Mouse (Mus musculus): ENCODE results near the gene Renbp.
A peak's percentile ranks its signal among the peaks of the same experiment; 100 is the strongest.

Gene Renbp

GRCm38 (mm10) chrX:73921285-73921822 is 9.3 kb downstream of the Renbp start:
- no peak for DNase-seq (ENCODE audit: low read depth)

GRCm38 (mm10) chrX:73918631-73919030 is 12.0 kb downstream of the Renbp start:
- DNase-seq (ENCODE audit: low read depth), result peak; percentile 57

- no peak for DNase-seq (ENCODE audit: low read depth)
These were observed 13.7 kb downstream of the Renbp start for GRCm38 (mm10) chrX:73916945-73917344.

- peak; percentile 97 for DNase-seq (ENCODE audit: low read depth)
These were observed 15.6 kb downstream of the Renbp start for GRCm38 (mm10) chrX:73914827-73915703.

GRCm38 (mm10) chrX:73911588-73911987 is 19.1 kb downstream of the Renbp start:
- peak; percentile 81 for DNase-seq (ENCODE audit: low read depth)

- DNase-seq (ENCODE audit: low read depth), result peak; percentile 79
These were observed 19.5 kb downstream of the Renbp start for GRCm38 (mm10) chrX:73911156-73911555.

GRCm38 (mm10) chrX:73910451-73910850 is 20.2 kb downstream of the Renbp start:
- peak; percentile 66 for DNase-seq (ENCODE audit: low read depth)

- no peak for DNase-seq (ENCODE audit: low read depth)
These were observed 20.6 kb downstream of the Renbp start for GRCm38 (mm10) chrX:73910049-73910448.

GRCm38 (mm10) chrX:73897959-73898358 is 32.7 kb downstream of the Renbp start:
- DNase-seq (ENCODE audit: low read depth), result no peak

GRCm38 (mm10) chrX:73895719-73896118 is 34.9 kb downstream of the Renbp start, which contains the start of gene L1cam:
Gene L1cam (minus strand): TSS chrX:73896105.
- peak; percentile 62 for DNase-seq (ENCODE audit: low read depth)

- DNase-seq (ENCODE audit: low read depth), result no peak
These were observed 37.8 kb downstream of the Renbp start for GRCm38 (mm10) chrX:73892833-73893232.

GRCm38 (mm10) chrX:73891551-73892152 is 39.0 kb downstream of the Renbp start, which contains the start of gene Avpr2:
Gene Avpr2 (plus strand): TSS chrX:73892102.
- DNase-seq (ENCODE audit: low read depth), result no peak

GRCm38 (mm10) chrX:73881463-73881862 is 49.2 kb downstream of the Renbp start:
- DNase-seq (ENCODE audit: low read depth), result no peak

GRCm38 (mm10) chrX:73881036-73881427 is 49.6 kb downstream of the Renbp start:
- no peak for DNase-seq (ENCODE audit: low read depth)

GRCm38 (mm10) chrX:73880194-73881035 is 50.2 kb downstream of the Renbp start:
- peak; percentile 72 for DNase-seq (ENCODE audit: low read depth)

- DNase-seq (ENCODE audit: low read depth), result no peak
These were observed 53.6 kb downstream of the Renbp start for GRCm38 (mm10) chrX:73877014-73877413.

GRCm38 (mm10) chrX:73875881-73876280 is 54.8 kb downstream of the Renbp start:
- no peak for DNase-seq (ENCODE audit: low read depth)

All from induced T-regulatory cell, adult 2 months (primary cell).